Mouse (Mus musculus): ENCODE measurements around the gene Prmt9. TPM values are rescaled to one million over a fixed set of nuclear protein-coding genes. Genes with fewer than 3 reads are reported as not detected.

Gene Prmt9
- total and polyA plus RNA-seq, 2 experiments from 2014 or later, result 21.1 to 23.0 TPM

GRCm38 (mm10) chr8:77609621-77610020 is 60.4 kb downstream of the Prmt9 start:
- no peaks in the 10 kb centered on the region for H3K9me3 ChIP-seq (ENCODE audit: low read length)
- H3K27ac ChIP-seq, result no peak overlapping the region
- no peaks in the 10 kb centered on the region for H3K36me3 ChIP-seq (ENCODE audit: insufficient read depth, low read length)
- no peaks in the 10 kb centered on the region for H3K27me3 ChIP-seq (ENCODE audit: insufficient read depth, low read length)
- ATAC-seq (no peak), DNase-seq (ENCODE audit: low spot score) (peak; percentile 2)
- WGBS, result 6% methylated on average over 7 of the region's 7 CpGs
- no peak for TF ChIP-seq CTCF (IDR thresholded peaks at IDR 0.05; ENCODE audit: low read depth)
- peak overlapping the region; percentile 68 for H3K4me2 ChIP-seq (ENCODE audit: low read depth, low read length)
- H3K9ac ChIP-seq (replicated peaks; ENCODE audit: low read length), result peak overlapping the region; percentile 65
- 0 out of 2 replicates have a peak, but pooled peaks cover 6% of the 10 kb centered on the region for H3K4me1 ChIP-seq (ENCODE audit: insufficient read depth, low read length)
- peak overlapping the region; percentile 89 for H3K4me3 ChIP-seq (ENCODE audit: low read length)

GRCm38 (mm10) chr8:77610374-77610969 is 61.3 kb downstream of the Prmt9 start, which contains the start of gene Tmem184c:
Tmem184c (minus strand) TSS chr8:77610698.
- Histone ChIP-seq H3K4me3 (ENCODE audit: low read length) (peak within 1 kb of the TSS; percentile 89), H3K36me3 (ENCODE audit: insufficient read depth, low read length) (no peaks in the 10 kb centered on the region), H3K4me1 (ENCODE audit: insufficient read depth, low read length) (0 out of 2 replicates have a peak, but pooled peaks cover 6% of the 10 kb centered on the region), H3K27ac (peak within 1 kb of the TSS; percentile 76), H3K27me3 (ENCODE audit: insufficient read depth, low read length) (no peaks in the 10 kb centered on the region), H3K4me2 (ENCODE audit: low read depth, low read length) (peak within 1 kb of the TSS; percentile 68), H3K9me3 (ENCODE audit: low read length) (no peaks in the 10 kb centered on the region), H3K9ac (replicated peaks; ENCODE audit: low read length) (peak within 1 kb of the TSS; percentile 65)
- peak; percentile 99 for ATAC-seq
- under 1% methylated on average over 36 of the region's 36 CpGs for WGBS
- TF ChIP-seq CTCF (IDR thresholded peaks at IDR 0.05; ENCODE audit: low read depth), result no peak
- peak; percentile 98 for DNase-seq (ENCODE audit: low spot score)

- Histone ChIP-seq H3K4me2 (ENCODE audit: low read depth, low read length) (no peak overlapping the region), H3K9ac (replicated peaks; ENCODE audit: low read length) (no peak overlapping the region), H3K9me3 (ENCODE audit: low read length) (no peaks in the 10 kb centered on the region), H3K4me1 (ENCODE audit: insufficient read depth, low read length) (no peaks in the 10 kb centered on the region), H3K4me3 (ENCODE audit: low read length) (no peak overlapping the region), H3K36me3 (ENCODE audit: insufficient read depth, low read length) (no peaks in the 10 kb centered on the region), H3K27me3 (ENCODE audit: insufficient read depth, low read length) (no peaks in the 10 kb centered on the region), H3K27ac (no peak overlapping the region)
- peak; percentile 69; the same call in 1 of the 2 replicates for ATAC-seq
- 60% methylated on average over 2 of the region's 2 CpGs for WGBS
- peak; percentile 75 for DNase-seq (ENCODE audit: low spot score)
- peak; percentile 68 for TF ChIP-seq CTCF (IDR thresholded peaks at IDR 0.05; ENCODE audit: low read depth)
Observed at GRCm38 (mm10) chr8:77617916-77618315, 68.7 kb downstream of the Prmt9 start.

GRCm38 (mm10) chr8:77623677-77624209 is 74.5 kb downstream of the Prmt9 start:
- WGBS, result 52% methylated on average over 7 of the region's 7 CpGs
- Histone ChIP-seq H3K4me3 (ENCODE audit: low read length) (no peak overlapping the region), H3K27me3 (ENCODE audit: insufficient read depth, low read length) (no peaks in the 10 kb centered on the region), H3K27ac (no peak overlapping the region), H3K4me1 (ENCODE audit: insufficient read depth, low read length) (no peaks in the 10 kb centered on the region), H3K36me3 (ENCODE audit: insufficient read depth, low read length) (no peaks in the 10 kb centered on the region), H3K9me3 (ENCODE audit: low read length) (no peaks in the 10 kb centered on the region), H3K4me2 (ENCODE audit: low read depth, low read length) (no peak overlapping the region), H3K9ac (replicated peaks; ENCODE audit: low read length) (no peak overlapping the region)
- no peak for TF ChIP-seq CTCF (IDR thresholded peaks at IDR 0.05; ENCODE audit: low read depth)
- DNase-seq (ENCODE audit: low spot score), result no peak
- no peak for ATAC-seq

- Histone ChIP-seq H3K4me1 (ENCODE audit: insufficient read depth, low read length) (no peaks in the 10 kb centered on the region), H3K27ac (no peak overlapping the region), H3K36me3 (ENCODE audit: insufficient read depth, low read length) (no peaks in the 10 kb centered on the region), H3K27me3 (ENCODE audit: insufficient read depth, low read length) (no peaks in the 10 kb centered on the region), H3K4me2 (ENCODE audit: low read depth, low read length) (no peak overlapping the region), H3K9ac (replicated peaks; ENCODE audit: low read length) (no peak overlapping the region), H3K9me3 (ENCODE audit: low read length) (no peaks in the 10 kb centered on the region), H3K4me3 (ENCODE audit: low read length) (no peak overlapping the region)
- WGBS, result 17% methylated on average over 15 of the region's 15 CpGs
- peak; percentile 98 for TF ChIP-seq CTCF (IDR thresholded peaks at IDR 0.05; ENCODE audit: low read depth)
- DNase-seq (ENCODE audit: low spot score), result peak; percentile 92
- ATAC-seq, result peak; percentile 81
Observed at GRCm38 (mm10) chr8:77629858-77630537, 80.8 kb downstream of the Prmt9 start.

- WGBS, result 57% methylated on average over 3 of the region's 3 CpGs
- peak; percentile 32 for DNase-seq (ENCODE audit: low spot score)
- ATAC-seq, result no peak
Observed at GRCm38 (mm10) chr8:77630691-77631090, 81.5 kb downstream of the Prmt9 start.

More at GRCm38 (mm10) chr8:77630691-77631090, 81.5 kb downstream of the Prmt9 start:
- Histone ChIP-seq H3K27ac (no peak overlapping the region), H3K4me3 (ENCODE audit: low read length) (no peak overlapping the region), H3K9ac (replicated peaks; ENCODE audit: low read length) (no peak overlapping the region), H3K9me3 (ENCODE audit: low read length) (no peaks in the 10 kb centered on the region), H3K27me3 (ENCODE audit: insufficient read depth, low read length) (no peaks in the 10 kb centered on the region), H3K36me3 (ENCODE audit: insufficient read depth, low read length) (no peaks in the 10 kb centered on the region), H3K4me1 (ENCODE audit: insufficient read depth, low read length) (no peaks in the 10 kb centered on the region), H3K4me2 (ENCODE audit: low read depth, low read length) (no peak overlapping the region)
- TF ChIP-seq CTCF (IDR thresholded peaks at IDR 0.05; ENCODE audit: low read depth), result no peak

Other genes with a start within 250 kb of the Prmt9 start
- 3.4 and 5.2 TPM in 2 replicates for gene Arhgap10, start 31.4 kb upstream of the Prmt9 start, total RNA-seq (2014; rRNA removed)
- 3.7 and 4.2 TPM in 2 replicates for gene Arhgap10, start 31.4 kb upstream of the Prmt9 start, polyA plus RNA-seq (2015; fragmentation: Nextera tagmentation; extraction: Ambion mirVana)
- gene Tmem184c, start 61.3 kb downstream of the Prmt9 start, total RNA-seq (2014; rRNA removed), result 47.6 and 59.2 TPM in 2 replicates
- gene Tmem184c, start 61.3 kb downstream of the Prmt9 start, polyA plus RNA-seq (2015; fragmentation: Nextera tagmentation; extraction: Ambion mirVana), result 65.3 and 66.5 TPM in 2 replicates
- 6.9 and 7.7 TPM in 2 replicates for gene Ednra, start 175.1 kb downstream of the Prmt9 start, total RNA-seq (2014; rRNA removed)
- gene Ednra, start 175.1 kb downstream of the Prmt9 start, polyA plus RNA-seq (2015; fragmentation: Nextera tagmentation; extraction: Ambion mirVana), result 4.6 and 4.7 TPM in 2 replicates